Mouse (Mus musculus) neural tube, embryonic 11.5 days (tissue): ENCODE measurements around the gene Bnip3. TPM values are rescaled to one million over a fixed set of nuclear protein-coding genes. Genes with fewer than 3 reads are reported as not detected.
A peak's percentile ranks its signal among the peaks of the same experiment; 100 is the strongest.

Experiments
- ATAC-seq: fragments of 200-750 bp; cut with Nextera tagmentation; 2 replicates; pipeline ENCODE4 v1.8.0; 2017; ENCODE audit warnings: moderate number of reproducible peaks, mild to moderate bottlenecking, moderate TSS enrichment, moderate library complexity; ENCODE audit not compliant: insufficient read depth, low FRiP score, low TSS enrichment
- DNase-seq: peaks from one replicate; pipeline ENCODE4 v3.0.0-alpha.2; 2015; ENCODE audit warnings: low spot score
- H3K27ac ChIP-seq: fragments of 300-500 bp; sonication (generic); 2 replicates; pipeline ENCODE4 v1.5.1; 2014; ENCODE audit warnings: low read depth, mild to moderate bottlenecking, low read length
- H3K27me3 ChIP-seq: fragments of 300-500 bp; sonication (generic); 2 replicates; pipeline ENCODE4 v1.6.1; 2014; ENCODE audit warnings: mild to moderate bottlenecking, low read length, mixed read lengths; ENCODE audit not compliant: control insufficient read depth, insufficient read depth
- H3K36me3 ChIP-seq: fragments of 300-500 bp; sonication (generic); 2 replicates; pipeline ENCODE4 v1.6.1; 2014; ENCODE audit warnings: mild to moderate bottlenecking, low read length, moderate library complexity, mixed read lengths; ENCODE audit not compliant: control insufficient read depth, insufficient read depth
- H3K4me1 ChIP-seq: fragments of 300-500 bp; sonication (generic); 2 replicates; pipeline ENCODE4 v1.6.1; 2014; ENCODE audit warnings: low read length, mixed read lengths; ENCODE audit not compliant: control insufficient read depth, insufficient read depth
- H3K4me2 ChIP-seq: fragments of 300-500 bp; sonication (generic); 2 replicates; pipeline ENCODE4 v1.6.1; 2014; ENCODE audit warnings: low read depth, mild to moderate bottlenecking, moderate library complexity
- H3K4me3 ChIP-seq: fragments of 300-500 bp; sonication (generic); 2 replicates; pipeline ENCODE4 v1.5.1; 2014; ENCODE audit warnings: low read depth, low read length
- H3K9ac ChIP-seq: fragments of 300-500 bp; sonication (generic); 2 replicates; pipeline ENCODE4 v1.6.1; 2014; ENCODE audit warnings: mild to moderate bottlenecking, low read length
- H3K9me3 ChIP-seq: fragments of 300-500 bp; sonication (generic); 2 replicates; pipeline ENCODE4 v1.6.1; 2016; ENCODE audit warnings: low read length; ENCODE audit not compliant: control insufficient read depth
- WGBS: fragments of 180-500 bp; shearing (Covaris S2); extraction: QIAGEN DNeasy Blood & Tissue Kit; methylation state at CpG from one replicate; pipeline ENCODE4 v1.1.7; 2014; 5-methylcytosine and 5-hydroxymethylcytosine counted together
- polyA plus RNA-seq: library from polyadenylated mRNA; unstranded; fragments of >200 nt; fragmentation: Nextera tagmentation; extraction: Ambion mirVana; gene quantifications from 2 replicates; pipeline ENCODE4 v1.2.1, GENCODE M21; 2014

Gene Bnip3
- polyA plus RNA-seq: 87.2 and 89.2 TPM in 2 replicates

DNA sequence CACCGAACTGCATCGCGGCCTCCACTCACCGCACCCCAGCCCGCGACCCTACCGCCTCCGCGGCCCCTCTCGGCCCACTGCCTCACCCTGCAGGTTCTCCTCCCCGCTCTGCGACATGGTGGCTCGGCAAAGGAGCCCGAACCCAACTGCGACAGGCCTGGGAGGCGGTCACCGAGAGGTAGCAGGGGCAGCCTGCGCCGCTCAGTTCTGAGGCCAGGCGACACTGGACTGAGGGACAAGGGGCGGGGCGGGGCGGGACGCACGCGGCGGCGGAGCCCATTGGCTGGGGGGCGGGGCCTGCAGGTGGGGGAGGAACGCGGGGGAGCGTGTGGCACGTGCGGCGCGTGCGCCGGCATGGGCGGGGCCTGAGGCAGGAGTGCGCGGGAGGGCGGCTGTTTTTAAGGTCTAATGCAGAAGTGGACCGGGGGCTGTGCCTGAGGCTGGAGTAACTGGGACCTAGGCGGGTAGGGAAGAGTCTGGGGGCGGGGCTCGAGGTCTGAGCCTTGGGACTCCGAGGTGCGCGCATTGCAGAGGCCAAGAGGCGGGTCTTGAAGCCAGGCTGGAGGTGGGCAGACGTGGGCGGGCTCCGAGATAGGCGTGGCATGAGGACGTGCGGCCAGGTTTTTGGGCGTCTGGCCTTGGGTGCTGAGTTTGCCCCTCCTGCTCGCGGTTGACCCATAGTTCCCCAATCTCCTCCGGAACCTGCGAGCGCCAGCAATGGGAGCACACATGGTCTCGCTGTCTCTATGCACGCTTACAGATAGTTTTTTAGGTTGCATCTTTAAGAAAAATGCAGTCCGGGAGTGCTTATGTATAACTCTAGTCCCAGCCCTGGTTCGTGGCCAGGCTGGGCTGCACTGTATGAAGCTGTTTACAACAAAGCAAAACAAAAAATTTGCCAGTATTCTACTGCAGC lies at the start of gene Bnip3:
TSS of gene Bnip3 (minus strand) at position 243 of the 916 bp plus-strand sequence.
- Histone ChIP-seq H3K27me3 (no peaks in the 10 kb centered on the region), H3K36me3 (no peaks in the 10 kb centered on the region), H3K27ac (peak within 1 kb of the TSS; percentile 35; the same call in 1 of the 2 replicates), H3K4me3 (peak within 1 kb of the TSS; percentile 72), H3K4me2 (peak within 1 kb of the TSS; percentile 86), H3K9me3 (no peaks in the 10 kb centered on the region), H3K9ac (peak within 1 kb of the TSS; percentile 83), H3K4me1 (peaks cover 3% of the 10 kb centered on the region; the same call in 1 of the 2 replicates)
- peak; percentile 95 for ATAC-seq
- DNase-seq: peak; percentile 93
- WGBS: under 1% methylated on average over 65 of the region's 66 CpGs

DNA sequence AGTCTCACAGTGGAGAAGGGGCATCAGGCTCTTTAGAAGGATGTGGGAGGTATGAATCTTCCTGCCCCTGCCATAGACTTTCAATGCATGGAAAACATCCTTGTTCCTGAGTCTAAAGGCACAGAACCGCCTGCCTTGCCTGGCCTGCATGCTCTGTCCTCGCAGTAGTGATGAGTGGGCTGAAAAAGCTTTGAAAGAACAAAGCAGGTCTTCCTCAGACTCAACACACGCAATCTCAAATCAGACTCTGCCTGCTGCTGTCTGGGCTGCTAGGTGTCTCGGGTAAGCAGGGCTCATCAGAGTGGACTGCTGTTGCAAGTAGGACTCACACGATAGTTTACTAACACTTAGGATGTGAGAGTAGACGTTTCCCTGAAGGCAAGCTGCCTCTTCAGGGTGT lies 47.8 kb upstream of the Bnip3 start:
- Histone ChIP-seq H3K4me1 (no peaks in the 10 kb centered on the region), H3K36me3 (no peaks in the 10 kb centered on the region), H3K27ac (no peak overlapping the region), H3K9ac (no peak overlapping the region), H3K9me3 (no peaks in the 10 kb centered on the region), H3K27me3 (no peaks in the 10 kb centered on the region), H3K4me3 (no peak overlapping the region), H3K4me2 (no peak overlapping the region)
- ATAC-seq (no peak), DNase-seq (no peak)
- 81% methylated on average over 6 of the region's 6 CpGs for WGBS

DNA sequence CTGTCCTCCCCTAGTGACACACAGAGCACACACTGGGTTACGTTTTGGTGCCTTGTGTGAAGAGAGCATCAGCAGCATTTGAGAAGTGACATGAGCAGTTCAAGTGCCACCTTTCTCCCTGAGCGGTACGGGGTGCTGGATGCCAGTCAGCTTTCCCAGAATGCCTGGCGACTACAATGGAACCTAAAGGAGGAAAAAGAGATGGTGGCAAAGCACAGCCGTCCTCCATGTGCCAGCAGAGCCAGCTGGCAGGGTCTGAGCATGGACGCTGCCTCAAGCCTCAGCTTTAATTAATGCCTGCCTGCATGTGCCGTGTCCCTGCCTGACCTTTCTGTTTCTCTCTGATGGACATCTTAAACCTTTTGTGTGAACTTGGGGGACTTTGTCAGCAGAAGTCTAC lies 46.5 kb upstream of the Bnip3 start:
- no peaks in the 10 kb centered on the region for H3K27me3 ChIP-seq
- WGBS: 88% methylated on average over 7 of the region's 7 CpGs
- no peak overlapping the region for H3K4me3 ChIP-seq
- DNase-seq (no peak), ATAC-seq (no peak)
- H3K9ac ChIP-seq: no peak overlapping the region
- H3K9me3 ChIP-seq: no peaks in the 10 kb centered on the region
- H3K27ac ChIP-seq: no peak overlapping the region
- H3K36me3 ChIP-seq: no peaks in the 10 kb centered on the region
- H3K4me2 ChIP-seq: no peak overlapping the region
- H3K4me1 ChIP-seq: no peaks in the 10 kb centered on the region

DNA sequence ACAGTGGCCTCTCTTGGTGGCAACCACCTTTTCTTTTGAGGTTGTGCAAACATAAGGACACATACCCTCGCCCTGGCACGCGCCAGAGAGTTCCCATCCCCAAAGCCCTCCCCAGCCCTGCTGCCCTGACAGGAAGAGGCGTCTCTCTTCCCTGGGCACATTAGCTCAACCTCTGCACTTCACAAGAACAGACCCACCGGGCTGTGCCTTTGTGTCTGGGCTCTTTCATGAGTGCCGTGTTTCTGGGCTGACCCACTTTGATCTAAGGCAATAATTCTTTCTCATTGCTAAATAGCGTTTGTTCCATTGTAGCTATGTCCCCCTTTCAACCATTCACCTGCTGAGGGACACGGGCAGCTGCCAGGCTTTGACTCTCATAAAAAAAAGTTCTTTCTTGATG lies 39.0 kb upstream of the Bnip3 start:
- H3K9ac ChIP-seq: no peak overlapping the region
- DNase-seq (no peak), ATAC-seq (no peak)
- H3K4me2 ChIP-seq: no peak overlapping the region
- H3K27ac ChIP-seq: no peak overlapping the region
- H3K36me3 ChIP-seq: no peaks in the 10 kb centered on the region
- H3K4me3 ChIP-seq: no peak overlapping the region
- no peaks in the 10 kb centered on the region for H3K4me1 ChIP-seq
- no peaks in the 10 kb centered on the region for H3K9me3 ChIP-seq
- WGBS: 14% methylated on average over 8 of the region's 8 CpGs
- H3K27me3 ChIP-seq: no peaks in the 10 kb centered on the region; the same call in 1 of the 2 replicates

DNA sequence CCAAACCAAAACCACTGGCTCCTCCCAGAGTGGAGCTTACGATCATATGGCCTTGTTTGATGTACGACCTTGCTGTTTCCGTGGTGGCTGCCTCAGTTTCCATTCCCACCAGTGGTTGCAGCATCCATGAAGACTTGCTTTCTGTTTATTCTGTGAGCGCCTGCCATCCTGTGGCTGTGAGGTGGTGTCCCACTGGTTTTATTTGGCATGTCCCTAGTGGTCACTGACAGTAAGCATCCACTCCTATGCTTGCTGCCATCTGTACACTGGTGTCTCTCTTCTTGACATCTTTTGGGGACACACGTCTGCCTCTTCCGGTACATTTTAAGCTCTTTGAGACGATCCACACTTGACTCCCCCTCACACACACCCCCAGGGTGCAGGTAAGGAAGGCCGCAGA lies 38.4 kb upstream of the Bnip3 start:
- WGBS: 81% methylated on average over 8 of the region's 8 CpGs
- Histone ChIP-seq H3K27me3 (peaks cover 3% of the 10 kb centered on the region), H3K36me3 (no peaks in the 10 kb centered on the region), H3K9me3 (no peaks in the 10 kb centered on the region), H3K4me2 (no peak overlapping the region), H3K4me3 (no peak overlapping the region), H3K9ac (no peak overlapping the region), H3K4me1 (no peaks in the 10 kb centered on the region), H3K27ac (no peak overlapping the region)
- DNase-seq (no peak), ATAC-seq (no peak)

DNA sequence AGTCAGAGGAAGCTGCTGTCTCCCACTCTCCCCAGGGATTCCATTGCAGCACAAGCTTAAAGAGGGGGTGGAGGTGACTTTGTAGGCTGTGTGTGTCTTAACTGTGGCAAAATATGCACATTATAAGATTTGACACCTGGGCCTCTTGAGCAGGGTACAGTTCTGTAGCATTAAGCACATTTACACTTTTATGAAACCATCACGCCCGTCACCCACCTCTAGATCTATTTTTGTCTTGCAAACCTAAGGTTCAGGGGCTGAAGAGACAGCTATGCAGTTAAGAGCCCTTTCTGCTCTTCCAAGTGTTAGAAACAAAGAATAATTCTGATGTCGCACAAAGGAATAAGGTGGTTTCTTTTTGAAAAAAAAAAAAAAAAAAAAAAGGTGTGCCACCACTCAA lies 36.3 kb upstream of the Bnip3 start:
- DNase-seq: no peak
- Histone ChIP-seq H3K27ac (no peak overlapping the region), H3K9me3 (no peaks in the 10 kb centered on the region), H3K36me3 (no peaks in the 10 kb centered on the region), H3K4me1 (no peaks in the 10 kb centered on the region), H3K4me2 (no peak overlapping the region), H3K27me3 (peaks cover 23% of the 10 kb centered on the region), H3K9ac (no peak overlapping the region), H3K4me3 (no peak overlapping the region)
- ATAC-seq: no peak
- WGBS: 55% methylated on average over 3 of the region's 3 CpGs

DNA sequence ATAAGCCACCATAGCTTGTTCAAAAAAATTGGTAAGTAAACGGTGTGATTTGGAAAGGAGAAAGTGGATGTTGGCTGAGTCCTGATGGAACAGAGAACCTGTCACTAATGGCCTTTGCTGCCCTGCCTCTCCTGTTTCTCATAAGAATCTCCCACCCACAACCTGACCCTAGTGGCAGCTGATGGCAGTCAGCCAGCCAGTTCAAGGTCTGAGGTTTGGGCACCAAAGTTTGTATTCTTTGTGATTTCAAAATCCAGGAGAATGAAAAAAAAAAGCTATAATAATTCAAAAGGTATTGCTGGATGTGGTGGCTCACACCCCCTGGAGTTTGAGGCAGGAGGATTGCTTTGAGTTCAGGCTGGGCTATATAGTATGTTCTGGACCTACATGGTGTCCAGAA lies 33.0 kb upstream of the Bnip3 start:
- Histone ChIP-seq H3K4me1 (no peaks in the 10 kb centered on the region), H3K36me3 (no peaks in the 10 kb centered on the region), H3K27me3 (peaks cover 41% of the 10 kb centered on the region), H3K9me3 (no peaks in the 10 kb centered on the region), H3K9ac (no peak overlapping the region), H3K4me3 (no peak overlapping the region), H3K27ac (no peak overlapping the region), H3K4me2 (no peak overlapping the region)
- ATAC-seq (no peak), DNase-seq (no peak)
- WGBS: 74% methylated on average over 1 of the region's 1 CpGs

DNA sequence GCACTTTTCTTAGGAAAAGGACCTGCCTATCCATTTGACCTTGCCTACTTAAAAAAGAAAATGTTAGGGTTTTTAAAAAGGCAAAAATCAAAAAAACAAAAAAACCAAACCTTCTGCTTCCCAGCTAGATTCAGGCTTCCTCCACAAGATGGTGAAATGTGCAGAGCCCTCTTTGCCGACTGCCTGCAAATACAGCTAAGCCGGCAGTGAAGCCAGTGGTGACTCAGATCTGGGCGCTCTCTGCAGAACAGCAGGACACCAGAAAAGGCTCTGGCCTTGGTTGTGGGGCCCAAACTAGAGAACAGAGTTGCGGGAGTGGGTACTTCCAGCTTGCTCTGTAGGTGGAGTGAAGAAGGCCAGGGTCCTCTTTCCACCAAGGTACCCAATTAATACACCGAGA lies 32.3 kb upstream of the Bnip3 start:
- no peak for ATAC-seq
- H3K4me2 ChIP-seq: peak overlapping the region; percentile 75; the same call in 1 of the 2 replicates
- H3K36me3 ChIP-seq: no peaks in the 10 kb centered on the region
- no peak overlapping the region for H3K4me3 ChIP-seq
- whole genome bisulfite sequencing: 32% methylated on average over 5 of the region's 5 CpGs
- H3K27ac ChIP-seq: no peak overlapping the region
- no peak for DNase-seq
- no peaks in the 10 kb centered on the region for H3K4me1 ChIP-seq
- no peaks in the 10 kb centered on the region for H3K9me3 ChIP-seq
- H3K27me3 ChIP-seq: peaks cover 41% of the 10 kb centered on the region
- H3K9ac ChIP-seq: no peak overlapping the region
